31 mouse cellular contexts compared by ENCODE assay signal in the genomic region with DNA sequence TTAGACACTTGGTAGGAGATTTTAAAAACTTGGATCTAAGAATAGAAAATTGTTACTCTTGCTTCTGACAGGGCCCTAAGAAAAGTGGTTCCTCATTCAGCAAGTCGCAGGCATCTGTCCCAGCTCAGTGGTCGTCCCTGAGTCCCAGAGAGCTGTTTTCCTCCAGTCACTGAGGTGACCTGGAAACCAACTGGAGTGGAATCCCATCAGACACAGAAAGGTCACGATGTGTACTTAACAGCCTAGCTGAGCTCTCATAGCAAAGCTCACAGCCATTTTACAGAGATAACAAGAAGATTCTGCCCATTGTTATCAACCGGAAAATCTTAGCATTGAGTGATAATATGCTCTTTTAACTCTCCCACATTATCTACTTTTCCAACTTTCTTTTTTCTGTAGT.
"Had no signal": no experiment of that assay in that cellular context is flagged by ENCODE, and none has a peak within 500 bp of the region (broad histone marks: within the 10 kb centered on the region; RNA-seq: fewer than 3 reads in every experiment).

No protein-coding gene starts in this region.

- H3K27me3 ChIP-seq: limb, embryonic 12.5 days; limb, embryonic 13.5 days; limb, embryonic 15.5 days; liver, embryonic 12.5 days; liver, embryonic 13.5 days; liver, embryonic 15.5 days; lung, embryonic 15.5 days; megakaryocyte, embryonic 14.5 days; midbrain, embryonic 12.5 days; midbrain, embryonic 13.5 days; midbrain, embryonic 15.5 days had no signal

- DNase-seq: left cerebral cortex, postnatal 4 days; liver; liver, embryonic 13.5 days; liver, postnatal 0 days; lung, adult 18-20 months; lung, adult 2 months; lung, embryonic 14.5 days; lung, postnatal 10 days; lung, postnatal 14 days; lung, postnatal 36 days; lung, postnatal 4 days; midbrain, embryonic 14.5 days had no signal

- H3K27ac ChIP-seq: limb, embryonic 10.5 days; limb, embryonic 12.5 days; limb, embryonic 13.5 days; limb, embryonic 15.5 days; liver, embryonic 12.5 days; liver, embryonic 13.5 days; liver, embryonic 14.5 days; liver, embryonic 15.5 days; lung, embryonic 15.5 days; macrophage; midbrain, embryonic 10.5 days; midbrain, embryonic 12.5 days; midbrain, embryonic 13.5 days; midbrain, embryonic 15.5 days had no signal

- ATAC-seq: liver, embryonic 12.5 days; liver, postnatal 0 days; lung, postnatal 0 days; midbrain, embryonic 15.5 days; midbrain, embryonic 16.5 days had no signal

- H3K4me2 ChIP-seq: limb, embryonic 12.5 days; limb, embryonic 13.5 days; limb, embryonic 15.5 days; liver, embryonic 11.5 days; liver, embryonic 12.5 days; liver, embryonic 13.5 days; liver, embryonic 15.5 days; lung, embryonic 14.5 days; lung, embryonic 15.5 days; midbrain, embryonic 11.5 days; midbrain, embryonic 12.5 days; midbrain, embryonic 13.5 days; midbrain, embryonic 15.5 days had no signal

- H3K4me3 ChIP-seq: limb, embryonic 10.5 days; limb, embryonic 12.5 days; limb, embryonic 13.5 days; limb, embryonic 15.5 days; liver, embryonic 12.5 days; liver, embryonic 13.5 days; liver, embryonic 15.5 days; lung, embryonic 15.5 days; megakaryocyte, embryonic 14.5 days; midbrain, embryonic 10.5 days; midbrain, embryonic 12.5 days; midbrain, embryonic 13.5 days; midbrain, embryonic 15.5 days; myocyte had no signal

- H3K9me3 ChIP-seq: limb, embryonic 10.5 days; limb, embryonic 12.5 days; limb, embryonic 13.5 days; limb, embryonic 15.5 days; liver, embryonic 12.5 days; liver, embryonic 13.5 days; liver, embryonic 15.5 days; lung, embryonic 15.5 days; megakaryocyte, embryonic 14.5 days; midbrain, embryonic 10.5 days; midbrain, embryonic 12.5 days; midbrain, embryonic 13.5 days; midbrain, embryonic 15.5 days had no signal

- H3K4me1 ChIP-seq: limb, embryonic 10.5 days; limb, embryonic 12.5 days; limb, embryonic 13.5 days; limb, embryonic 15.5 days; liver, embryonic 12.5 days; liver, embryonic 13.5 days; liver, embryonic 15.5 days; lung, embryonic 15.5 days; megakaryocyte, embryonic 14.5 days; midbrain, embryonic 10.5 days; midbrain, embryonic 12.5 days; midbrain, embryonic 13.5 days; midbrain, embryonic 15.5 days had no signal

- H3K36me3 ChIP-seq: limb, embryonic 10.5 days; limb, embryonic 12.5 days; limb, embryonic 13.5 days; limb, embryonic 15.5 days; liver, embryonic 12.5 days; liver, embryonic 13.5 days; liver, embryonic 15.5 days; lung, embryonic 15.5 days; midbrain, embryonic 10.5 days; midbrain, embryonic 12.5 days; midbrain, embryonic 13.5 days; midbrain, embryonic 15.5 days had no signal

- H3K9ac ChIP-seq: limb, embryonic 12.5 days; limb, embryonic 13.5 days; limb, embryonic 15.5 days; liver, embryonic 12.5 days; liver, embryonic 13.5 days; liver, embryonic 14.5 days; liver, embryonic 15.5 days; liver, postnatal 0 days; lung, embryonic 14.5 days; lung, embryonic 15.5 days; midbrain, embryonic 12.5 days; midbrain, embryonic 13.5 days; midbrain, embryonic 15.5 days had no signal
